Mouse (Mus musculus): ENCODE results near the gene Manba. TPM values are rescaled to one million over a fixed set of nuclear protein-coding genes. Genes with fewer than 3 reads are reported as not detected.
A peak's percentile ranks its signal among the peaks of the same experiment; 100 is the strongest.

Gene Manba
- polyA plus RNA-seq, 1 experiment from 2014 or later: 2.5 TPM

DNA sequence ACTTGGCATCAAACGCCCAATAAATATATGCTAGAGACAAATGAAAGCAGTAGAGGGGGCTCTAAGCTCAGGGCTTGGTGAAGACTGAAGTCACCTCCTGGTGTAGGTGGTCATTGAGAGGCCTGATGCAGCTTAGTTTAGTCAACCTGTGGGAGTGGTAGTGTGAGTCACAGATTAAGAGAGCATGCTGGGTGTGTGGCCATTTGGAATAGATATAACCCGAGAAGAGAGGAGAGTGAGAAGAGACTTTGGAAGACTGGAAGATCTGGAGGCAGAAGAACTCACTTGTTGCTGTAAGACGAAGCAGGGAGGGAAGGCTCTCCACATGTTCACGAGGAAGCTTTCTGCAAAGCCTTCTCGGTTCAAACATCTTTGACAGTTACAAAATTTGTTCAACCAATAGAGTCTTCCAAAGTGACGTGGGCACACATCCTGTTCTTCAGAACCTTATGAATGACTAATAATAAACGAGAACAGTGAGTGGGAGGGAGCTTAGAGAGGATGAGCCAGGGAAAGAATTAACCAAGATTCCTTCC, 70.7 kb downstream of the Manba start:
- no peak for DNase-seq (ENCODE audit: low spot score)
- WGBS: 81% methylated on average over 7 of the region's 7 CpGs
- H3K4me1 ChIP-seq: no peaks in the 10 kb centered on the region
- H3K4me3 ChIP-seq: no peak overlapping the region
- no peaks in the 10 kb centered on the region for H3K36me3 ChIP-seq
- no peaks in the 10 kb centered on the region for H3K27me3 ChIP-seq (ENCODE audit: low read depth, poor library complexity, severe bottlenecking)
- no peaks in the 10 kb centered on the region for H3K9me3 ChIP-seq (replicated peaks)
- no peak overlapping the region for H3K27ac ChIP-seq

GRCm38 (mm10) chr3:135556851-135557662, 71.6 kb downstream of the Manba start:
- Histone ChIP-seq H3K27ac (no peak overlapping the region), H3K4me1 (no peaks in the 10 kb centered on the region), H3K27me3 (ENCODE audit: low read depth, poor library complexity, severe bottlenecking) (no peaks in the 10 kb centered on the region), H3K4me3 (no peak overlapping the region), H3K36me3 (no peaks in the 10 kb centered on the region), H3K9me3 (replicated peaks) (no peaks in the 10 kb centered on the region)
- 94% methylated on average over 12 of the region's 12 CpGs for WGBS
- DNase-seq (ENCODE audit: low spot score): no peak

GRCm38 (mm10) chr3:135562036-135562435, 76.6 kb downstream of the Manba start:
- Histone ChIP-seq H3K27ac (no peak overlapping the region), H3K4me1 (peaks cover 3% of the 10 kb centered on the region), H3K4me3 (no peak overlapping the region), H3K9me3 (replicated peaks) (no peaks in the 10 kb centered on the region), H3K36me3 (no peaks in the 10 kb centered on the region), H3K27me3 (ENCODE audit: low read depth, poor library complexity, severe bottlenecking) (no peaks in the 10 kb centered on the region)
- no peak for DNase-seq (ENCODE audit: low spot score)
- WGBS: 90% methylated on average over 7 of the region's 7 CpGs

- Histone ChIP-seq H3K4me1 (peaks cover 3% of the 10 kb centered on the region), H3K27ac (no peak overlapping the region), H3K4me3 (no peak overlapping the region), H3K9me3 (replicated peaks) (no peaks in the 10 kb centered on the region), H3K36me3 (no peaks in the 10 kb centered on the region), H3K27me3 (ENCODE audit: low read depth, poor library complexity, severe bottlenecking) (no peaks in the 10 kb centered on the region)
- WGBS: 88% methylated on average over 17 of the region's 17 CpGs
- DNase-seq (ENCODE audit: low spot score): no peak
These were observed 77.8 kb downstream of the Manba start for GRCm38 (mm10) chr3:135563163-135563689.

DNA sequence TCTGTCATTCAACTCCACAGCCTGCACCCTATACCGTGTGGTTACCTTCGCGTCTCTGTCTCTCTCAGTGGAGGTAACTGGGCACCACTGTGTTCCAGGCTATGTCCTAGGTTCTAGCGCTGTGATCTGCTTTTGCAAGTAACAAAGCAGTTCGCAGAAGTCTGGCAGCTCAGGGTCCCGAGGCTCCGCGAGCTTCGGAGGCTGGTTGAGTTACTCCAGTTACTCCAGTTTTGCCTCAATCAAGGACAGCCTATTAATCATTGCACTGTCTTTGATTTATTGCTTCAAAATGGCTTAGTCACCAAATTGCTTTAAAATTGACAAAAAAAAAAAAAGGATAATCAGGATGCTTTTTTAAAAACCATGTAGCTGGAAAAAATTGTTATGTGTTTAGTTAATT, 79.3 kb downstream of the Manba start:
- Histone ChIP-seq H3K9me3 (replicated peaks) (no peaks in the 10 kb centered on the region), H3K27ac (no peak overlapping the region), H3K36me3 (no peaks in the 10 kb centered on the region), H3K4me1 (peaks cover 3% of the 10 kb centered on the region), H3K27me3 (ENCODE audit: low read depth, poor library complexity, severe bottlenecking) (no peaks in the 10 kb centered on the region), H3K4me3 (no peak overlapping the region)
- 88% methylated on average over 9 of the region's 9 CpGs for WGBS
- no peak for DNase-seq (ENCODE audit: low spot score)

- no peak overlapping the region for H3K4me3 ChIP-seq
- H3K9me3 ChIP-seq (replicated peaks): no peaks in the 10 kb centered on the region
- H3K27me3 ChIP-seq (ENCODE audit: low read depth, poor library complexity, severe bottlenecking): no peaks in the 10 kb centered on the region
- 84% methylated on average over 4 of the region's 4 CpGs for WGBS
- H3K27ac ChIP-seq: no peak overlapping the region
- peaks cover 3% of the 10 kb centered on the region for H3K4me1 ChIP-seq
- DNase-seq (ENCODE audit: low spot score): no peak
- no peaks in the 10 kb centered on the region for H3K36me3 ChIP-seq
These were observed 79.9 kb downstream of the Manba start for GRCm38 (mm10) chr3:135565306-135565705.

DNA sequence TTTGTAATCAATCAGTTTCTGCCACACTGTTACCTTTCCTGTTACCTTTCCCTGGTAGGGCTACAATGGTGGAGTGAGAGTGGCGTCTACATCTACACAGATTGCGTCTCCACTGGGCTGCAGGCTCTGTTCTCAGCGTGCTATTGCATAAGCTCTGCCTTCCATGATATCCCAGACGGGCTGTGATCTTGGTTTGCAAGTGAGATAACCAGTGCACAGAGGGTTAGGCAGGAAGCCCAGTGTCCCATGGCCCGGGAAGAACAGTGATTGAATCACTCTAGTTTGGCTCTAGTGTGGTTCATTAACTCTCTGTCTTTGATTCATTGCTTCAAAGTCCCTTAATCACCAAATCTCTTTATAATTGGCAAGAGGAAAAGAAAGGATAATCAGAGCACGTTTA, 82.5 kb downstream of the Manba start:
- no peak for DNase-seq (ENCODE audit: low spot score)
- Histone ChIP-seq H3K27me3 (ENCODE audit: low read depth, poor library complexity, severe bottlenecking) (no peaks in the 10 kb centered on the region), H3K4me1 (peaks cover 3% of the 10 kb centered on the region), H3K36me3 (no peaks in the 10 kb centered on the region), H3K27ac (no peak overlapping the region), H3K9me3 (replicated peaks) (no peaks in the 10 kb centered on the region), H3K4me3 (no peak overlapping the region)
- 81% methylated on average over 6 of the region's 6 CpGs for WGBS

- WGBS: 68% methylated on average over 5 of the region's 5 CpGs
- Histone ChIP-seq H3K36me3 (no peaks in the 10 kb centered on the region), H3K27ac (no peak overlapping the region), H3K9me3 (replicated peaks) (no peaks in the 10 kb centered on the region), H3K4me1 (no peaks in the 10 kb centered on the region), H3K4me3 (no peak overlapping the region), H3K27me3 (ENCODE audit: low read depth, poor library complexity, severe bottlenecking) (no peaks in the 10 kb centered on the region)
- DNase-seq (ENCODE audit: low spot score): no peak
These were observed 83.2 kb downstream of the Manba start for GRCm38 (mm10) chr3:135568633-135569032.

GRCm38 (mm10) chr3:135571540-135571939, 86.1 kb downstream of the Manba start:
- H3K27ac ChIP-seq: peak overlapping the region; percentile 56; the same call in 1 of the 2 replicates
- H3K4me1 ChIP-seq: no peaks in the 10 kb centered on the region
- DNase-seq (ENCODE audit: low spot score): no peak
- no peaks in the 10 kb centered on the region for H3K36me3 ChIP-seq
- peak overlapping the region; percentile 26 for H3K4me3 ChIP-seq
- 63% methylated on average over 13 of the region's 13 CpGs for WGBS
- H3K27me3 ChIP-seq (ENCODE audit: low read depth, poor library complexity, severe bottlenecking): no peaks in the 10 kb centered on the region
- H3K9me3 ChIP-seq (replicated peaks): no peaks in the 10 kb centered on the region

DNA sequence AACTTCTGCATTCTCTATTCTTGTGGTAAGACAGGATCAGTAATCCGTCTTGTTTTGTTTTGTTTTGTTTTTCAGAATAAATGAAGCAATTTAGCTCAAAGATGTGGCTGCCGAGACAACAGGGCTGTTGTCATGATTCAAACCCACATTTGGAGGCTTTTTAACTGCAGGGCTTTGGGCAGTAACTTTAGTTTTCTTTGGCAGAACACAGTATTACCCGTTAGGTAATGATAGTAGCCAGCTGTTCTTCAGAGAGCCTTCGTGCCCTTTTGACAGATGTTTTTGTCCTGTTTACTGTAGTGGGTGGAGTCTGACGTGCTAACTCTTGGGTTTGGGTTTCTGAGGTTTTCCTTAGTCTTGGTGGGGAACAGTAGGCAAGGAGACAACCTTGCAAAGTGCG, 87.6 kb downstream of the Manba start:
- DNase-seq (ENCODE audit: low spot score): no peak
- Histone ChIP-seq H3K9me3 (replicated peaks) (no peaks in the 10 kb centered on the region), H3K4me3 (no peak overlapping the region), H3K27me3 (ENCODE audit: low read depth, poor library complexity, severe bottlenecking) (no peaks in the 10 kb centered on the region), H3K4me1 (no peaks in the 10 kb centered on the region), H3K36me3 (no peaks in the 10 kb centered on the region), H3K27ac (no peak overlapping the region)
- WGBS: 61% methylated on average over 6 of the region's 6 CpGs

DNA sequence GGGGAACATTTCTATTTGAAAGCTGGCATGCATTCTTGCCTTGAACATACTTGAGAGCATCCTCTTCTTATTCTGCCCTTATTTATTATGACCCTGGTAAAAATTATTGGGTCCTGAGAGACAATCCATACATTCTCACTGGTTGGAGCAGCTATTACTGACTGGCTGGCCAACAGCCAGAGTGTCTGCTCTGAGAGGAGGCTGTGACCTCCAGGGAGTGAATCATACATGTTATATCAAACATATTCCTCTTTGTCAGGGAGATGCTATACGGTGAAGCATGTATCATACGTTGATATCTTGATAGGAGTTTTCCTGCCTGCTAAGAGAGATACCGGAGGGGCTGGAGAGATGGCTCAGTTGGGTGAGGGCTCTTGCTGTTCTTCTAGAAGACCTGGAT, 89.7 kb downstream of the Manba start:
- no peak for DNase-seq (ENCODE audit: low spot score)
- no peak overlapping the region for H3K4me3 ChIP-seq
- H3K4me1 ChIP-seq: peaks cover 15% of the 10 kb centered on the region
- no peaks in the 10 kb centered on the region for H3K27me3 ChIP-seq (ENCODE audit: low read depth, poor library complexity, severe bottlenecking)
- H3K27ac ChIP-seq: no peak overlapping the region
- no peaks in the 10 kb centered on the region for H3K9me3 ChIP-seq (replicated peaks)
- WGBS: 89% methylated on average over 3 of the region's 3 CpGs
- no peaks in the 10 kb centered on the region for H3K36me3 ChIP-seq

GRCm38 (mm10) chr3:135578588-135579140, 93.3 kb downstream of the Manba start:
- peak overlapping the region; percentile 72 for H3K27ac ChIP-seq
- no peaks in the 10 kb centered on the region for H3K36me3 ChIP-seq
- no peaks in the 10 kb centered on the region for H3K9me3 ChIP-seq (replicated peaks)
- peaks cover 36% of the 10 kb centered on the region for H3K4me1 ChIP-seq
- H3K27me3 ChIP-seq (ENCODE audit: low read depth, poor library complexity, severe bottlenecking): no peaks in the 10 kb centered on the region
- 43% methylated on average over 5 of the region's 5 CpGs for WGBS
- DNase-seq (ENCODE audit: low spot score): no peak
- H3K4me3 ChIP-seq: no peak overlapping the region

DNA sequence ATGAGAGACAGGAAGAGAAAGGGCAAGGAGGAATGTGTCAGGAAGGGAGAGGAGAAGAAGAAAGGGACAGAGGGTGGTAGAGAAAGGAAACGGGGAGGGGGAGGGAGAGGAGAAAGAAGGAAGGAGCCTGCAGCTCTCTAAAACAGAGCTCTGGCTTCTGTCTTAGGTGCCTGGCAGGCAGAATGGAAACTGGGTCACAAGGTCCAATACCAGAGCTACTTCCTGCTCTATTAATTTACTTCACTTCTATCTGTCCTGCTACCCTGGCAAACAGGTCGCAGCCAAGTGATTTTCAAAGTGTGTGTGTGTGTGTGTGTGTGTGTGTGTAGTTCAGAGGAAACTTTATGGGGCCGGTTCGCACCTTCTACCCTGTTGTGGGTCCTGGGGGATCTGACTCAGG, 93.8 kb downstream of the Manba start:
- H3K4me1 ChIP-seq: peaks cover 36% of the 10 kb centered on the region
- WGBS: 47% methylated on average over 4 of the region's 4 CpGs
- H3K36me3 ChIP-seq: peaks cover 3% of the 10 kb centered on the region
- no peak overlapping the region for H3K4me3 ChIP-seq
- H3K27ac ChIP-seq: peak overlapping the region; percentile 72
- no peaks in the 10 kb centered on the region for H3K27me3 ChIP-seq (ENCODE audit: low read depth, poor library complexity, severe bottlenecking)
- DNase-seq (ENCODE audit: low spot score): no peak
- H3K9me3 ChIP-seq (replicated peaks): no peaks in the 10 kb centered on the region
